Mouse (Mus musculus) heart, postnatal 4 days (tissue): ENCODE data around the gene 9330182L06Rik. TPM values are rescaled to one million over a fixed set of nuclear protein-coding genes. Genes with fewer than 3 reads are reported as not detected.

ENCODE experiments used
- DNase-seq: peaks from one replicate; pipeline ENCODE4 v3.0.0; 2021
- total RNA-seq, 2 experiments: library from RNA; stranded (reverse); gene quantifications; 2 replicates each; pipeline ENCODE4 v1.2.3; 2021

The 9330182L06Rik gene
- under 1 TPM; 0.38 to 0.61 TPM for total RNA-seq

- DNase-seq, result peak; percentile 32
Measured at GRCm38 (mm10) chr5:9265586-9266279, at the start of gene 9330182L06Rik. TSS of gene 9330182L06Rik (plus strand) at chr5:9266118.

GRCm38 (mm10) chr5:9227456-9228008 is 38.4 kb upstream of the 9330182L06Rik start:
- no peak for DNase-seq

DNA sequence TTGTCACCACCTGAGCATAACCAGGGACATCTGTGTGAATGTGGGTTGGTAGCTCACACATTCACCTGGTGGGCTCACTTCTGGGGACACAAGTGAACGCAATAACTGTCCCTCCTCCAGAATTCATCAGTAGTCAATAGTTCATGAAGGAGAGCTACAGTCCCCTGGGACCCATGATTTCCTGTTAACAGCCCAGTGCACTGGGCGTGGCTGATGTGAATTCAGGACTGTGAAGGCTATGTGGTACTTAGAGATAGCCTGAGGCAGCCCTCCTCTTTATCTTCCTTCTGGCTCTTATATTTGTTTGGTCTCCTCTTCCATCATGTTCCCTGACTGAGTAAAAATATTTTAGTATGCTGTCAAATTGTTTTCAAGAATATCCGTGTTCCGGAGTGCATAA is 1.6 kb upstream of the 9330182L06Rik start:
- DNase-seq, result no peak

DNA sequence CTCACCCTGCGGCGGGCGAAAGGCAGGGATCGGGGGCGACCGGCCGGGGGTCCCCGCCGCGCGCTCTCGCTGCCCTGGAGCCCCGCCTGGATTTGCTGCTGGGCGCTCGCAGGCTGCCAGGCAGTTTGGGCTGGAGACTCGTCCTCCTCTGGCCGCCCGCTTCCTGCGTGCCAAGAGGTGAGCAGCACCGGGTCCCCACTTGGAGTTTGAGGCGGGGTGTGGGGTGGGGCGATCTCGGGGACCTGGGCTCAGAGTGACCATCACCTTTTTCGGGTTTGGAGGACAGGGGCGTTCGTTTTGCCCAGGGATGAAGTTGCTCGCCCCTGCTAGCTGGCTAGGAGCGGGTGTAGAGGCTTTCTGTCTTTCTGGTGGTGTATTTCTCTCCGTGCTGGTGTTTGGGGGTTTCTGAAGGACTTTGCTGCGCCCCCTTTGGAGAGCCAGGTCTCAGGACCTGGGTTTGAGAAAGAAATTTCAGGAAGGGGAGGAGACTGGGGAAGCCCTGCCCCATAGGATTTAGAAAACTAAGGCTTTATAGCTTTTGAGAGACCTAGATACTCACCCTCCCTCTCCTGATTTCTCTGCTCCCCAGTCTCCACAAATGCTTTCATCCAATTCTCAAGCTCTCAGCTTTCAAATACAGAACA is 484 bp downstream of the 9330182L06Rik start:
- DNase-seq, result no peak

DNA sequence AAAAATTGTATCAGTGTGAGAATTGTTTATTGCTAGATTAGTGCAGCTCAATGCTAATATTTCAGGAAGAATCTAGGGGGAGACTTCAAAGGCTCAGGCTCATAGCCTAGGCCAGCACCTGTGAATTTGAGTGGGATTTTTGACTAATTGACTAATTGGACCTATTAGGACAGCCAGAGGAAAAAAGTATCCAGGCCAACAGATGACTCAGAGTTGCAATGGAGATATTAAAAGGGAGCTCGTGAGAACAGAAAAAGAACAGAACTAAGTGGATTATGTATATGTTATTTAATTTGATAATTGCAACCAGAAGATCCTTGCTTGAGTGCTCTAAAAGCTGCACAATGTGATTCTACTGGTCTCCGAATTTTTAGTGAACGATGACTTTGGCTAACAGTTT is 3.7 kb downstream of the 9330182L06Rik start:
- DNase-seq, result no peak

DNA sequence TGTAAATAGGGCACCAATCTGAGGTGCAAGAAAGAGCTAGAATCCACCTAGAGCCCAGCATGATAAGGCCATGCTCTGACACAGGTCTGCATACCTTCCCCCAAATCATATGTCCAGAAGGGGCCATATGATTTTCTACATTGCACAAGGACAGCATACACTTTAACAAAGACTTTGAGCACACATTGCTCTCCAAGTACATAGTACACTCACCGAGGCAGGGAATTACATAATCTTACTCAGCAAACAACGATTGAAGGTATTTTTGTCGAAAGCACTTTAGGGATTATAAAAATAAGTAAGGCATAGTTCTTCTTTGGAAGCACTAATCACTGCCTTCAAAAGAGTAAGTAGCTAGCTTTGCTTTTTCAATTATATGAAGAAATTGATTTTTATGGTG is 7.1 kb downstream of the 9330182L06Rik start:
- DNase-seq, result no peak

- DNase-seq, result no peak
Measured at GRCm38 (mm10) chr5:9295777-9296549, 30.0 kb downstream of the 9330182L06Rik start.

- no peak for DNase-seq
Measured at GRCm38 (mm10) chr5:9296550-9296928, 30.6 kb downstream of the 9330182L06Rik start.

DNA sequence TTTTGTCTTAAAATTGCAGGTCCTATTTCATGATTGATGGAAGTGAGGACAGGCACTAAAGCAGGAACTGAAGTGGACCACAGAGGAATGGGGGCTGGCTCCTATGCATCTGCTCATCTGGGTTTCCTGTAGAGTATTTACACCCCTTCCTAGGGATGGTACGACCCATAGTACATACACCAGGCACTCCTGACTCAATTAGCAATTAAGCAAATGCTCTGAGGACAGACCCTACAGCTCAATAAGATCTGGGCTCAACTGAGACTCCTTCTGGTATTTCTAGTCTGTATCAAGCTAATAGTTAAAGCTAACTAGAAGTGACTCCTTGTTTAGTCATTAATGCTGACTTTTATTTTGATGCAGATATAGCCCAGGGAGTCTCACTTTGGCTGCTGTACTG is 60.9 kb downstream of the 9330182L06Rik start:
- no peak for DNase-seq

DNA sequence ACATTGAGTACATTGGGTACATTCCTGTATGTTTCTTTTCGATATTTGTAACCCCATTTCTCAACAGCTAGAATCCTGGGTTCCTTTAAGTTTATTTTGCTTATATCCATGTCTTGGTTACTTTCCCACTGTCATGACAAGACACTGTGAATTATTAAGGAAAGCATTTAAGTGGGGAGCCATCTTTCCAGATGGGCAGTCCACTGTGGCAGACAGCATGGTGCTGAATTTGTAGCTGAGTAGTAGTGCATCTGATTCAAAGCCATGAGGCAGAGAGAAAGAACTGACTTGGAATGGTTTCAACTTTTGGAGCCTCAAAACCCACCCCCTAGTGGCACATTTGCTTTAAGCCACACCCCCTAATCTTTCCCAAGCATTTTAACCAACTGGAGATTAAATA is 61.6 kb downstream of the 9330182L06Rik start:
- no peak for DNase-seq

- DNase-seq, result no peak
Measured at GRCm38 (mm10) chr5:9338756-9339510, 73.0 kb downstream of the 9330182L06Rik start.

GRCm38 (mm10) chr5:9339511-9340173 is 73.7 kb downstream of the 9330182L06Rik start:
- DNase-seq, result no peak

DNA sequence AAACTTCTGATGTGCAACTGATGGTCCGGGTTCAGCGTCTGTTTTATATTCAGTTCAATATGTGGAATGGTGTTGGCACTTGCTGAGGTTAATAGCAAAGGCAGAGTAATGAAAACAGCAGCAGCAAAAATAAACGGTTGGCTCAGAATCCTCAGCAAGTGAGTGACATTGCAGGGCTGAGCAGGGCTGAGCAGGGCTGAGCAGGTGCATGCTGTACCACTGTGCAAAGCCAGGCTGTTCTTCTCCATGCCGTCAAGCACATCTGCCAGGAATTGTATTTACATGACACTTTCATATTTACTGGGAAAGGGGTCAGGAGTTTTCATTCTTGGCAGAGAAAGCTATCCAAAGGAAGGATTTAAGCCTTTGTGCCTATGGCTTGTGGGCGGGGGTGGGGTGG is 78.7 kb downstream of the 9330182L06Rik start:
- no peak for DNase-seq

- DNase-seq, result no peak
Measured at GRCm38 (mm10) chr5:9345038-9345617, 79.2 kb downstream of the 9330182L06Rik start.

GRCm38 (mm10) chr5:9345625-9346024 is 79.7 kb downstream of the 9330182L06Rik start:
- no peak for DNase-seq

- DNase-seq, result no peak
Measured at GRCm38 (mm10) chr5:9346510-9346909, 80.6 kb downstream of the 9330182L06Rik start.

- no peak for DNase-seq
Measured at GRCm38 (mm10) chr5:9352163-9352562, 86.2 kb downstream of the 9330182L06Rik start.

DNA sequence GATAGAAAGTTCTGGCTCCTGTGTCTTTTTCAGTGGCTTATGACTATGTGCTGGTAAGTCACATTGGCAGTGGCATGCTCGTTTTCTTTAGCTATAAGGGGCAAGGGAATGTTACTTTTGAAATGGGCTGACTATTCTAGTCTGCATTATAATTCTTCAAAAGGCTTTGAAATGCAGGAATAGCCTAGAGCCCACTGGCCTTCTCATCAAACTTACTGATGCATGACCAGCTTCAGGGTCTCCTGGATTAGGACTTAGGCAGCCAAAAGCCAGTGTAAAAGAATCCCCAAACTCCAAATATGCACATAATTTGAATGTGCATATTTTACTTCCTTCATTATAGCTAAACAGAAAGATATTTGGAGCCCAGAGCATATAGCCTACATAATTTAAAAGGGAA is 86.7 kb downstream of the 9330182L06Rik start:
- no peak for DNase-seq

DNA sequence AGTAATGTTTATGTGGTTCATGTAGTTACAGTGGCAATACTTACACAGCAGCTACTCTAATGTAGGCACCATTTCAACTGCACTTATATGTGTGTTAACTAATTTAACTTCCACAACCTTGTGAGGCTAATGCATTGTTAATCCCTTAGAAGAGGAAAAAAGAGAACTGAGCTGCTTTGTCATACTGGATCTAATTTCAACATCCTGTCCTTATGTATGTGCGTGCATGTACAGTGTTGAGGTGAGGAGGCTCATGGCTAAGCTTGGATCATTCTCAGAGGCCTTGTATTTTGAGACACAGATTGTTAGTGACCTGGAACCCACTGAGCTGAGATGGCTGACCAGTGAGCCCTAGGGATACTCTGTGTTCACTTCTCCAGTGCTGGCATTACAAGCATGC is 88.3 kb downstream of the 9330182L06Rik start:
- no peak for DNase-seq

DNA sequence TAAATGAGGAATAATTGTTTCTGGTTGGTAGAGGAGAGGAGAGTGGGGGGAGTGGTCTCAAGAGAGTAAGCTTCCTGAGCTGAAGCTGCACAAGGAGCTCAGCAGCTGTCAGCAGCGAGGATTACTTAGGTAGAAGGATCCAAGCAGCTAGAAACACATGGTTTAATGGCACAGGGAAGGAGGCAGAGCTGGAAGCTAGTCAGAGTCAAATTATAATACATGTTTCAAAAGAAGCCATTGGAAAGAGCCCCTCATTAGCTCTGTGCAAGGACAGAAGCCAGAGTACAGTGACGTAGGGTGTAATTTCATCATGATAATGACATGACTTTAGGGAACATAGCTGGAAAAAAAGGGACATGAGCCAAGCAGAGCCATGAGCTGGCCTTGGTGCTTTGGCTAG is 92.2 kb downstream of the 9330182L06Rik start:
- DNase-seq, result no peak

DNA sequence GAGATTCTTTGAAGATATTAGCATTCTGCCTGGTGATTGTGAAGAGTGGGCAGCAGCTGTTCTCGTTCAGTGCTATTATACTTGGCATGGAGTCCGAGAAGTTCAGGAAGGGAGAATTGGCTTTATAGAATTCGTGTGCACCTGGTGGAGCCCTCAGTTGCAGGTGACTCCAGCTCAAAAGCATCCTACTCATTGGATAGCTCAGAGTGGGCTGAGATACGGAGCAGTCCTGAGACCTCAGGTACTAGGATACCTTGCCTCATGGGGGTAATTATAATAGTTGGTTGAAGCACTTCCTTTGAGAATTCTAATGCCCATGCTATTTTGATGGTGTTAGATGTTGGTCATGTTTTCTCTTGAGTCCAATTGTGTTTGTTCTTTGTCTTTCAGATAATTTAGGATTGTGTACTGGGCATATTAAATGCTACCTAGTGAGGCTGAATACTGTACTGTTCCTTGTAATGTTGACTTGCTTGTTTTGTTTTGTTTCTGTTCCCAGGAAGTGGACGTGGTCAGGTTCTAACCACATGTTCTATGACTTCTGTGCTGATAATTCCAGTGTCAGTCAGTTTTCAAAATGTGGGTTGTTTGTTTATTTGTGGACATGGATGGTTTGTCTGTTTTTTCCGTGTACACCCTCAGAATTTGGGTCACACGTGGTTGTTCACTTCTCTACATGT is 96.2 kb downstream of the 9330182L06Rik start:
- DNase-seq, result no peak
